Mouse (Mus musculus) limb, embryonic 13.5 days (tissue): Measurements from ENCODE around the gene Dbt. TPM values are rescaled to one million over a fixed set of nuclear protein-coding genes. Genes with fewer than 3 reads are reported as not detected.

Experiments used
- ATAC-seq: fragments of 200-750 bp; cut with Nextera tagmentation; 2 replicates; pipeline ENCODE4 v1.8.0; 2017; ENCODE audit warnings: low read depth, moderate number of reproducible peaks, moderate TSS enrichment; ENCODE audit not compliant: low FRiP score
- H3K27ac ChIP-seq: fragments of 300-500 bp; sonication (generic); 2 replicates; pipeline ENCODE4 v1.5.1; 2015; ENCODE audit warnings: inconsistent platforms, mild to moderate bottlenecking, moderate library complexity
- H3K27me3 ChIP-seq: fragments of 300-500 bp; sonication (generic); 2 replicates; pipeline ENCODE4 v1.6.1; 2015; ENCODE audit warnings: mild to moderate bottlenecking, inconsistent platforms
- H3K36me3 ChIP-seq: fragments of 300-500 bp; sonication (generic); 2 replicates; pipeline ENCODE4 v1.6.1; 2015; ENCODE audit warnings: inconsistent platforms, mild to moderate bottlenecking, moderate library complexity
- H3K4me1 ChIP-seq: fragments of 300-500 bp; sonication (generic); 2 replicates; pipeline ENCODE4 v1.6.1; 2015; ENCODE audit warnings: inconsistent platforms
- H3K4me2 ChIP-seq: fragments of 300-500 bp; sonication (generic); replicated peaks from 2 replicates; pipeline ENCODE4 v1.6.1; 2015; ENCODE audit warnings: inconsistent platforms, mild to moderate bottlenecking, moderate library complexity
- H3K4me3 ChIP-seq: fragments of 300-500 bp; sonication (generic); 2 replicates; pipeline ENCODE4 v1.5.1; 2015; ENCODE audit warnings: moderate library complexity, mild to moderate bottlenecking, inconsistent platforms
- H3K9ac ChIP-seq: fragments of 300-500 bp; sonication (generic); 2 replicates; pipeline ENCODE4 v1.6.1; 2015; ENCODE audit warnings: mild to moderate bottlenecking, inconsistent platforms
- H3K9me3 ChIP-seq: fragments of 300-500 bp; sonication (generic); 2 replicates; pipeline ENCODE4 v1.6.1; 2016; ENCODE audit warnings: inconsistent platforms
- WGBS: fragments of 180-500 bp; shearing (Covaris S2); methylation state at CpG from one replicate; pipeline ENCODE4 v1.1.7; 2015; 5-methylcytosine and 5-hydroxymethylcytosine counted together
- polyA plus RNA-seq: library from polyadenylated mRNA; unstranded; fragments of >200 nt; fragmentation: Nextera tagmentation; extraction: Ambion mirVana; gene quantifications from 2 replicates; pipeline ENCODE4 v1.2.1, GENCODE M21; 2015

Dbt gene
- 16.1 and 16.7 TPM in 2 replicates for polyA plus RNA-seq

- H3K27me3 ChIP-seq = no peaks in the 10 kb centered on the region
- H3K9me3 ChIP-seq = no peaks in the 10 kb centered on the region
- H3K27ac ChIP-seq = peak within 1 kb of the TSS; percentile 0; the same call in 1 of the 2 replicates
- peaks cover 7% of the 10 kb centered on the region; the same call in 1 of the 2 replicates for H3K36me3 ChIP-seq
- H3K4me2 ChIP-seq = peak within 1 kb of the TSS; percentile 75
- peaks cover 9% of the 10 kb centered on the region for H3K4me1 ChIP-seq
- H3K4me3 ChIP-seq = peak within 1 kb of the TSS; percentile 55
- peak within 1 kb of the TSS; percentile 69 for H3K9ac ChIP-seq
- 1% methylated on average over 36 of the region's 36 CpGs for WGBS
- peak; percentile 95 for ATAC-seq
Observed at GRCm38 (mm10) chr3:116512904-116513716, at the start of gene Dbt. Gene Dbt (plus strand): TSS chr3:116513070.

GRCm38 (mm10) chr3:116464318-116464717, 48.6 kb upstream of the Dbt start:
- no peak overlapping the region for H3K9ac ChIP-seq
- no peaks in the 10 kb centered on the region for H3K9me3 ChIP-seq
- no peak overlapping the region for H3K4me3 ChIP-seq
- H3K4me2 ChIP-seq = no peak overlapping the region
- H3K27ac ChIP-seq = no peak overlapping the region
- H3K4me1 ChIP-seq = no peaks in the 10 kb centered on the region
- no peak for ATAC-seq
- 48% methylated on average over 2 of the region's 2 CpGs for WGBS
- H3K27me3 ChIP-seq = no peaks in the 10 kb centered on the region
- H3K36me3 ChIP-seq = no peaks in the 10 kb centered on the region

DNA sequence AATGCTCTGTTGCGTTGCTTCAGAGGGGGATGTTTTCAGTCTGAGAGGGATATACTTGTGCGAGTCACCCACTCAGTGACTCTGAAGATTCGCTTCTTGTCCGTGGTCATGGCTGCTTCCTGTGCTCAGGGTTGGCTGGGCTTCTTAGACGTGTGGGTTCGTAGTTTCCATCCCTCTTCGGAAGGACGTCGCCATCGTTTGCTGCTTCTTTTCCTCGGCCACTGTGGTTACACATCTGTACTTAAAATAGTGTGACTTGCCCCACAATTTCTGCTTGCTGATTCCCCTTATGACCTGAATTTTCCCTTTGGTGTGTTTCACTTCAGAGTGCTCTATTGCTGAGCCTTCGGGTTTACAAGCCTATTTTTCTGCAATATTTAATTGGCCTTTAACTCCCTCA, 47.2 kb upstream of the Dbt start:
- Histone ChIP-seq H3K27me3 (no peaks in the 10 kb centered on the region), H3K27ac (no peak overlapping the region), H3K4me2 (no peak overlapping the region), H3K36me3 (no peaks in the 10 kb centered on the region), H3K4me3 (no peak overlapping the region), H3K9ac (no peak overlapping the region), H3K9me3 (no peaks in the 10 kb centered on the region), H3K4me1 (no peaks in the 10 kb centered on the region)
- ATAC-seq = no peak
- WGBS = 85% methylated on average over 12 of the region's 12 CpGs

DNA sequence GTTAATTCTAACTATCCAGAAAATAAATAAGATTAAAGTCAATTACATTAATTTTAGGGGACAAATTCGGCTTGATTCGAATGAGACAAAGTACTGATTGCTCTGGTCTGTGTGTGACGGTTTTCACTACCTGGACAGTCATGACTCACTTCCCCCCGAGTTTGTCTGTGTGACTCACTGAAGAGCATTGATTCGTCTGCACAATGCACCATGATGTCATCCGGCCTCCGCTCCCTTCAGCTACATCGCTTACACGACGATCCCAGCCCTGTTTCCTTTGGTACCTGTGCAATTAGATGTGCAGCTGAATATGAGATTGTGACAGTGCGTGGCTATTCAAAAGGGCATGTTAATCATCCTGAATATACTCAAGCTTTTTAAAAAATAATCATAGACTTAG, 38.3 kb upstream of the Dbt start:
- Histone ChIP-seq H3K27me3 (no peaks in the 10 kb centered on the region), H3K9me3 (no peaks in the 10 kb centered on the region), H3K27ac (no peak overlapping the region), H3K36me3 (no peaks in the 10 kb centered on the region), H3K4me2 (no peak overlapping the region), H3K9ac (no peak overlapping the region), H3K4me1 (no peaks in the 10 kb centered on the region), H3K4me3 (no peak overlapping the region)
- 77% methylated on average over 11 of the region's 11 CpGs for WGBS
- no peak for ATAC-seq

GRCm38 (mm10) chr3:116476686-116477298, 36.1 kb upstream of the Dbt start:
- no peak overlapping the region for H3K9ac ChIP-seq
- WGBS = 65% methylated on average over 5 of the region's 5 CpGs
- H3K9me3 ChIP-seq = no peaks in the 10 kb centered on the region
- H3K36me3 ChIP-seq = no peaks in the 10 kb centered on the region
- no peak for ATAC-seq
- H3K27me3 ChIP-seq = no peaks in the 10 kb centered on the region
- H3K27ac ChIP-seq = no peak overlapping the region
- no peaks in the 10 kb centered on the region for H3K4me1 ChIP-seq
- no peak overlapping the region for H3K4me2 ChIP-seq
- H3K4me3 ChIP-seq = no peak overlapping the region

- peak; percentile 51; the same call in 1 of the 2 replicates for ATAC-seq
- Histone ChIP-seq H3K4me1 (no peaks in the 10 kb centered on the region), H3K4me2 (no peak overlapping the region), H3K27me3 (no peaks in the 10 kb centered on the region), H3K9ac (no peak overlapping the region), H3K36me3 (no peaks in the 10 kb centered on the region), H3K27ac (no peak overlapping the region), H3K9me3 (no peaks in the 10 kb centered on the region), H3K4me3 (no peak overlapping the region)
- WGBS = 77% methylated on average over 7 of the region's 7 CpGs
Observed at GRCm38 (mm10) chr3:116477351-116477750, 35.5 kb upstream of the Dbt start.

GRCm38 (mm10) chr3:116480119-116480518, 32.8 kb upstream of the Dbt start:
- H3K4me2 ChIP-seq = no peak overlapping the region
- no peaks in the 10 kb centered on the region for H3K36me3 ChIP-seq
- no peak overlapping the region for H3K27ac ChIP-seq
- no peak overlapping the region for H3K4me3 ChIP-seq
- no peaks in the 10 kb centered on the region for H3K4me1 ChIP-seq
- ATAC-seq = no peak
- WGBS = 74% methylated on average over 2 of the region's 2 CpGs
- H3K27me3 ChIP-seq = no peaks in the 10 kb centered on the region
- no peak overlapping the region for H3K9ac ChIP-seq
- no peaks in the 10 kb centered on the region for H3K9me3 ChIP-seq

DNA sequence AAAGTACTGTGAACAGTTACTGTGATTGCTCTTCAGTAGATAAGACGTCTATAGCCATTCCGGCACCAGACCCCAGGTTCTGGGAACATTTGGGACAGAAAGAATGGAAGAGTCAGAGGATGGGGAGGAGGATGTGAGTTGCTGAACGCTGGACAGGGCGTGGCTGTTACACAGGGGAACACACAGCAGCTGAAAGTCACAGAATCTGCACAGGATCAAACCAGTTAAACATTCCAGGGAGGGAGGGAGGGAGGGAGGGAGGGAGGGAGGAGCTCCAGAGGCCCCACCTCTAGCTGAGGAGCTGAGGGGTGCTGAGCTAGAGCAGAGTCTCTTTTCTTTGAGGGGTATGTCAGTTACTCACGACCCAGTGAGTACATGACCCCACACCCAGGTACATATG, 31.9 kb upstream of the Dbt start:
- H3K4me2 ChIP-seq = no peak overlapping the region
- H3K4me3 ChIP-seq = no peak overlapping the region
- no peaks in the 10 kb centered on the region for H3K36me3 ChIP-seq
- no peaks in the 10 kb centered on the region for H3K4me1 ChIP-seq
- H3K9ac ChIP-seq = no peak overlapping the region
- ATAC-seq = no peak
- WGBS = 54% methylated on average over 5 of the region's 5 CpGs
- H3K27ac ChIP-seq = no peak overlapping the region
- no peaks in the 10 kb centered on the region for H3K27me3 ChIP-seq
- no peaks in the 10 kb centered on the region for H3K9me3 ChIP-seq

DNA sequence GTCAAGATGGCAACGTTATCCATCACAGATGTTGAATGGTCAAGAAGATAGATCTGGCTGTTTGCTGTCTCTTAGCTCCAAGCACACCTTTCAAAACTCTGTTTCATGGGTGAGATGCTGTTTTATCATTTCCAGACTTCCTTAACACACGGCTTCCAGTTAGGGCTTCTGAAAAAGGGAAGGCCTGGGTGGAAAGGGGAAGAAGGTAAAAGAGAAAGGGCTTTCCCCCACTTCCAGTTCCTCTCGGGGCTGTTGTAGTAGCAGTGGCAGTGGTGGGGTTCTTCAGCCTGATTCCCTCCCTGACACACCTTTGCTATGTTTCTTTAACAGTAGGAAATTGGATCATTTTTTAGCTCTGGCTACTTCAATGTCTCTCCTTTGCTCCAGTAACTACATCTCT, 30.1 kb upstream of the Dbt start:
- H3K9me3 ChIP-seq = no peaks in the 10 kb centered on the region

DNA sequence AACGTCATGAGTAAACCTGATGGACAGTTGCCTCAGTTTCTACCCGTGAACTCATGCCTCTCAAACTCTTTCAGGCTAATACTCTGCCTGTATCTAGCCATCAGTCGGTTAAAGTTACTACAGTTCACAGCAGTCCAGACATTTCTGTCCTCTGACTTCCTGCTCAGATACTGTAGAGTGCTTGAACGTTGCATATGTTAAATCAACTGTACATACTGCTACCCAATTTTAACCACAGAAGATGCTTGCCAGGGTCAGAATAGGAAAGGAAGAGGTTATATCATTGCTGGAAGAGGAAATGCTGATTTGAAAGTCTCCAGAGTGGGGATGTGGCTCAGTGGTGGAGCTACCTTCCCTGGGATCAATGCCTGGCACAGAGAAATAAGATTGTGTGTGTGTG, 29.6 kb upstream of the Dbt start:
- no peak for ATAC-seq
- H3K9me3 ChIP-seq = no peaks in the 10 kb centered on the region
- H3K9ac ChIP-seq = no peak overlapping the region
- WGBS = 90% methylated on average over 4 of the region's 4 CpGs
- no peak overlapping the region for H3K27ac ChIP-seq
- H3K27me3 ChIP-seq = no peaks in the 10 kb centered on the region
- no peak overlapping the region for H3K4me2 ChIP-seq
- peaks cover 21% of the 10 kb centered on the region for H3K36me3 ChIP-seq
- H3K4me3 ChIP-seq = no peak overlapping the region
- H3K4me1 ChIP-seq = no peaks in the 10 kb centered on the region

More for the DNA sequence above, 30.1 kb upstream of the Dbt start:
- Histone ChIP-seq H3K27me3 (no peaks in the 10 kb centered on the region), H3K4me1 (no peaks in the 10 kb centered on the region), H3K36me3 (peaks cover 15% of the 10 kb centered on the region), H3K9ac (no peak overlapping the region), H3K4me2 (no peak overlapping the region), H3K4me3 (no peak overlapping the region), H3K27ac (no peak overlapping the region)
- ATAC-seq = no peak
- WGBS = 69% methylated on average over 3 of the region's 3 CpGs

GRCm38 (mm10) chr3:116490920-116491319, 21.9 kb upstream of the Dbt start:
- H3K9me3 ChIP-seq = no peaks in the 10 kb centered on the region
- peaks cover 91% of the 10 kb centered on the region for H3K36me3 ChIP-seq
- no peaks in the 10 kb centered on the region for H3K27me3 ChIP-seq
- H3K4me3 ChIP-seq = no peak overlapping the region
- H3K4me2 ChIP-seq = no peak overlapping the region
- H3K9ac ChIP-seq = no peak overlapping the region
- no peak overlapping the region for H3K27ac ChIP-seq
- no peak for ATAC-seq
- H3K4me1 ChIP-seq = no peaks in the 10 kb centered on the region
- 91% methylated on average over 5 of the region's 5 CpGs for WGBS

DNA sequence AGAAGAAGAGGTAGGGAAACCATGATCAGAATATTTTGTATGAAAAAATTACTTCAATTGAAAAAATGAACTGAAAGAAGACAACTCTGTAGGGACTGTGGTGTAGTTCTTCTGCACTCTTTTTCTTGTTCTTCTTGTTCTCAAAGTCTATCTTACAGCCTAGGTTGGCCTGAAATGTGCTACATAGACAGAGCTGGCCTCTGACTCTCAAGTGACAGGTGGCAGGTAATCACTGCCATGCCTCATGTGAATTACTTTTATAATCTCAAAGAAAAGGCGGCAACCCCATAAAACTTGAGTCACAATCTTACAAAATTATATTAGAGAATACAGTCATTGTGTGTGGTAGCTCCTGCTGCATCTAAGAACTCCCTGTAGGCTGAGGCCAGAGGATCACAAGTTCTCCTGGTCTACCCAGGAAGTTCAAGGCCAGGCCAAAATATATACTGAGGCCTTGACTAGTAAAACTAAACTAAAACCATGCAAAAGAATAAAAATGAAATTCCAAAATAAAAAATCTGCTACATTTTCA, 20.9 kb upstream of the Dbt start:
- ATAC-seq = no peak
- Histone ChIP-seq H3K36me3 (peaks cover 92% of the 10 kb centered on the region), H3K9ac (no peak overlapping the region), H3K4me2 (no peak overlapping the region), H3K27me3 (no peaks in the 10 kb centered on the region), H3K4me3 (no peak overlapping the region), H3K4me1 (no peaks in the 10 kb centered on the region), H3K9me3 (no peaks in the 10 kb centered on the region), H3K27ac (no peak overlapping the region)
- 87% methylated on average over 1 of the region's 1 CpGs for WGBS
